Mouse (Mus musculus): ENCODE results near the gene Best3. TPM values are rescaled to one million over a fixed set of nuclear protein-coding genes. Genes with fewer than 3 reads are reported as not detected.

Best3 gene
- 0.59 TPM in 1 of 2 replicates, not detected in the other for polyA plus RNA-seq (2015; fragmentation: Nextera tagmentation; extraction: Ambion mirVana)

DNA sequence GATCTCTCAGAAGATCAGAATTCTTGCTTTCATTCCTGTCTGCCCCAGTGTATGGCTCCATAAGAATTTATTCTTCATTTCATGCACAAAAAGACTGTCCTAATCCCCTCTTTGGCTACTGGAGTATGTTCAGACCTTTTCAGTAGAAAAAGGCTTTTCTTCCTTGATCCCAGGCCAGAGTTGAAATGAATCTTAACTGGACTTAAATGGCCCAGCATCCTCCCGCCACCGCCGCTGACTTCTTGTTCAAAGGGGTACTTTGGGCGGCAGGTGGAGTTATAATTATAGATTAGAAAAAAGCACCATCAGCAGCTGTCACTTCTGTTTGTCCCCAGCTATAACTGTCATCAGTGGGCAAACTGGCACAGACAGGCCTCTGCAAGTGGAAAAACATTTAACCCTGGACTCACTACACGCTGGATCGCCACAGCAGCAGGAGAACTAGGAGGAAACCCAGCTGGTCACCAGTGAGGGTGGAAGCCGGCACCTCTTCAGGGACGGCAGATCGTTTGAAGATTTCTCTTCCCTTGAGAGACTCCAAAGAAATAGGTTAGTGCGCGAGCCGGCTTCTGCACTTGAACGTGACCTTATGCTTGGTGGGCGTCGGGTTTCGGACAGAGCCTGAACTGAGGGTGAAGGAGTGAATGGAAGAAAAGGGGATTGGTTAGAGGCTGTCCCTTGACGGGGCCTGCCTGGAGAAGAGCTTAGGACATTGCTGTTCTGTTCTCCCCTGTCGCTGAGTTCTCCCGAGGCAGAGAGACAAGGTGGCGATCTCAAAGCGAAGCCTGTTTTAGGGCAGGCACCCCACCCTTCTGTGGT lies at the start of gene Best3:
Best3 (plus strand) TSS at position 51 of the 819 bp plus-strand sequence.
- peaks cover 8% of the 10 kb centered on the region for H3K4me1 ChIP-seq (ENCODE audit: control insufficient read depth, insufficient read depth, low read length)
- H3K9ac ChIP-seq (ENCODE audit: low read length): no peak within 1 kb of the TSS
- no peaks in the 10 kb centered on the region for H3K36me3 ChIP-seq (ENCODE audit: control insufficient read depth, insufficient read depth, low read length)
- no peak within 1 kb of the TSS for H3K27ac ChIP-seq (ENCODE audit: low read length)
- WGBS: 33% methylated on average over 21 of the region's 21 CpGs
- H3K27me3 ChIP-seq (ENCODE audit: control insufficient read depth, insufficient read depth, low read length): no peaks in the 10 kb centered on the region
- no peaks in the 10 kb centered on the region for H3K9me3 ChIP-seq (replicated peaks; ENCODE audit: control insufficient read depth, low read length)
- ATAC-seq (ENCODE audit: insufficient read depth, low FRiP score): no peak
- no peak within 1 kb of the TSS for H3K4me3 ChIP-seq (replicated peaks; ENCODE audit: low read length)
- H3K4me2 ChIP-seq (ENCODE audit: low read depth, low read length): peak within 1 kb of the TSS; percentile 33; the same call in 1 of the 2 replicates

DNA sequence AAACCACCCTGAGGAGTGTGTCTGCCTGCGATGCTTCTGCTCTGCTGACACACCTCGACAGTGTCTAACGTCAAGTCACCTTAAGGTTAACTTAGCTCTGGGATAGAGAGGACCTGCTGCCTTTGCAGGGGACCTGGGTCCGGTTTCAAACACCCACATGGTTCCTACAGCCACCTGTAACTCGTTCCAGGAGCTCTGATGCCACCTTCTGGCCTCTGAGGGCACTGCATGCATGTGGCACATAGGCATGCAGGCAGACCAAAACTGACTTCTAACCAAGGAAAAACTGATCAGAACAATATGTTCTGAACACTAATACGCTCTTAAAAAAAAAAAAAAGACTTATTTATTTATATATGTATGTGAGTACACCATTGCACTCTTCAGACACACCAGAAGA lies 43.1 kb upstream of the Best3 start:
- ATAC-seq (ENCODE audit: insufficient read depth, low FRiP score): no peak
- Histone ChIP-seq H3K27ac (ENCODE audit: low read length) (no peak overlapping the region), H3K9me3 (replicated peaks; ENCODE audit: control insufficient read depth, low read length) (no peaks in the 10 kb centered on the region), H3K27me3 (ENCODE audit: control insufficient read depth, insufficient read depth, low read length) (no peaks in the 10 kb centered on the region), H3K4me2 (ENCODE audit: low read depth, low read length) (no peak overlapping the region), H3K36me3 (ENCODE audit: control insufficient read depth, insufficient read depth, low read length) (peaks cover 10% of the 10 kb centered on the region; the same call in 1 of the 2 replicates), H3K9ac (ENCODE audit: low read length) (no peak overlapping the region), H3K4me3 (replicated peaks; ENCODE audit: low read length) (no peak overlapping the region), H3K4me1 (ENCODE audit: control insufficient read depth, insufficient read depth, low read length) (peaks cover 4% of the 10 kb centered on the region; the same call in 1 of the 2 replicates)
- WGBS: 88% methylated on average over 6 of the region's 6 CpGs

DNA sequence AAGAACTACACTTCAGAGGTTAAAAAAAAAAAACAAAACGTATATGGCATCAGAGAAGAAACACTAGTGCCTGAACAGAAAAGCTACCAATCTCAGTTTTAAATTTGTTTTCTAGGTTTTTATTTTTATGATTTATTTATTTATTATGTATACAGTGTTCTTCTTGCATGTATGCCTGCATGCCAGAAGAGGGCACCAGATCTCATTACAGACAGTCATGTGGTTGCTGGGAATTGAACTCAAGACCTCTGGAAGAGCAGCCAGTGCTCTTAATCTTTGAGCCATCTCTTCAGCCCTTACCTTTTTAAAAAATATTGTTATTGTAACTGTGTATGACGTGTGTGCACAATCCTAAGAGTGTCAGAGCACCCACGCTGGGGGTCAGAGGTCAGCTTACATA lies 42.0 kb upstream of the Best3 start:
- H3K27ac ChIP-seq (ENCODE audit: low read length): no peak overlapping the region
- ATAC-seq (ENCODE audit: insufficient read depth, low FRiP score): no peak
- H3K4me3 ChIP-seq (replicated peaks; ENCODE audit: low read length): no peak overlapping the region
- H3K9ac ChIP-seq (ENCODE audit: low read length): no peak overlapping the region
- H3K4me1 ChIP-seq (ENCODE audit: control insufficient read depth, insufficient read depth, low read length): peaks cover 8% of the 10 kb centered on the region; the same call in 1 of the 2 replicates
- H3K27me3 ChIP-seq (ENCODE audit: control insufficient read depth, insufficient read depth, low read length): no peaks in the 10 kb centered on the region
- 78% methylated on average over 3 of the region's 3 CpGs for WGBS
- H3K9me3 ChIP-seq (replicated peaks; ENCODE audit: control insufficient read depth, low read length): no peaks in the 10 kb centered on the region
- 0 out of 2 replicates have a peak, but pooled peaks cover under 1% of the 10 kb centered on the region for H3K36me3 ChIP-seq (ENCODE audit: control insufficient read depth, insufficient read depth, low read length)
- H3K4me2 ChIP-seq (ENCODE audit: low read depth, low read length): no peak overlapping the region

DNA sequence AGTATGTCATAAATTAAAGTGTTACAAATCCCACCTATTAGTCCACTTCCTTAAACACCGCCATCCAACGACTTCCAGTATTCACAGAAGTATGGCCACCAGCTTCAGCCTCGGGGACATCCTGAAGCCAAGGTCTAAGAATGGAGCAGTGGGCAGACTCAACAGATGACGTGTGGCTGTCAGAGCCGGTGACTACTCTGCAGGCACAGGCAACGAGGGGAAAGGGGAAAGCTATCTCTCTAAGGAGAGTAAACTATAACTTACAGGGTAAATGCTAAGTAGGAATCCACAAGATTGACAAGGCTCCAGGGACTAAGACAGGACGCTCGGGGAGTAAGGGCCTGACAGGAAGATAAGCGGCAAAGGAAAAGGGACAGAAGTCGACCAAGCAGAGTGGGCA lies 41.2 kb upstream of the Best3 start:
- Histone ChIP-seq H3K4me3 (replicated peaks; ENCODE audit: low read length) (no peak overlapping the region), H3K36me3 (ENCODE audit: control insufficient read depth, insufficient read depth, low read length) (no peaks in the 10 kb centered on the region), H3K4me2 (ENCODE audit: low read depth, low read length) (no peak overlapping the region), H3K4me1 (ENCODE audit: control insufficient read depth, insufficient read depth, low read length) (peaks cover 12% of the 10 kb centered on the region; the same call in 1 of the 2 replicates), H3K9me3 (replicated peaks; ENCODE audit: control insufficient read depth, low read length) (no peaks in the 10 kb centered on the region), H3K27ac (ENCODE audit: low read length) (no peak overlapping the region), H3K9ac (ENCODE audit: low read length) (no peak overlapping the region), H3K27me3 (ENCODE audit: control insufficient read depth, insufficient read depth, low read length) (no peaks in the 10 kb centered on the region)
- no peak for ATAC-seq (ENCODE audit: insufficient read depth, low FRiP score)
- WGBS: 67% methylated on average over 10 of the region's 10 CpGs

DNA sequence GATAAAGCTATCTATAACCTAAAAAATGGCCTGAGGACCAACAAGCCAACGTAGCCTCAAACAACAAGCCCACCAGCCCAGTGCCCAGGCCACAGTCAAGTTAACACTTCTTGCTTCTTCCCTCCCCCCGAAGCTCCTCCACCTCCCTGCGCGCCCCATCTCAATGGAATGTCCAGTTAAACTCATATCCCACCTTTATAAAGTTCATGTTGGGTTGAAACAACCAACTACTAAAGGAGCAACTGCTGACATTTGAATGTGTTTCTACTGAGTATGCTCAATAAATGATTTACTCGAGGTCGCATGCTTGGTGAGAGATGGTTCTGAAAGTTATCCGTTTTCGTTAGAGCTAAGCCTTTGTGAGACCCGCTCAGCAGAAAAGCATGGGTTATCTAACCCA lies 37.7 kb upstream of the Best3 start:
- H3K4me2 ChIP-seq (ENCODE audit: low read depth, low read length): peak overlapping the region; percentile 82
- WGBS: 63% methylated on average over 9 of the region's 9 CpGs
- H3K27me3 ChIP-seq (ENCODE audit: control insufficient read depth, insufficient read depth, low read length): no peaks in the 10 kb centered on the region

DNA sequence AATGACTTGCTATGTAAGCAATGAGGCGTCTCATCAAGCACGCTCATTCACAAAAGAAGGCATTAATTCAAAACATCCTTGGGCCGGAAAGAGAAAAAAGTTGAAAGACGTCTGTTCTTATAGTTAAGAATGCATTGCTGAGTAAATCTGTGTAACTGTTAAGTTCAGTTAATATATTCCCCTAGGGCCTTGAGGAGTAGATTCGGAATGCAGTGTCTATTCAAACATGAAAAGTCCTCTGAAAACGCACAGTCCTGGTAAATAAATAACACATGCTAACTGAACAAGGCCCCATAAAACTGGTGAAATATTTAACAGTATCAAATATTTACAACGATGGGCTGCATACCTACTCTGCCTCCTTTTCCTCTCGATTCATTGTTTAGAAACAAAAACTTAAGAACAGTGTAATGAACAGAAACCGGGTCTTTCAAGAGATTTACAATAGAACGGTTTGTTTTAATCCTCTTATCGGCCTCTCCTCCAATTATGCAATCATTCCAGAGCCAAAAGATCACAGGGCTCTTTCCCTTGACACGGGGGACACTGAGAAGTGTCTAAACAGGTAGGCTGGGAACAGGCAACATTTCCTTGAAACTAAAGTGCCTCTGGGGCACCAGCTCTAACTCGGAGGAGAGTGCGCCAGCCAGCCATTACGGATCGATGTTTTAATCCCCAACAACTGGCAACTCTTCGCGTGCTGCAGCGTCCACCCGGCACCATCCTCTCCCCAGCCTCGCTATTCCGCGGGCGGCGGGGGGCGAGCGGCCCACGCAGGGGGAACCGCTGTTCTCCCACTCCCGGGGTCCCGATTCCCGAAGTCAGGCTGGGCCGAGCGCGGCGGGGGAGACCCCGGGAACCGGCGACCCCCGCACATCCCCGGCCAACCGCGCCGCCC lies 36.8 kb upstream of the Best3 start:
- 4% methylated on average over 38 of the region's 44 CpGs for whole genome bisulfite sequencing
- H3K36me3 ChIP-seq (ENCODE audit: control insufficient read depth, insufficient read depth, low read length): no peaks in the 10 kb centered on the region
- peak overlapping the region; percentile 82 for H3K27ac ChIP-seq (ENCODE audit: low read length)
- H3K27me3 ChIP-seq (ENCODE audit: control insufficient read depth, insufficient read depth, low read length): no peaks in the 10 kb centered on the region
- ATAC-seq (ENCODE audit: insufficient read depth, low FRiP score): no peak; the same call in 1 of the 2 replicates
- H3K4me2 ChIP-seq (ENCODE audit: low read depth, low read length): peak overlapping the region; percentile 82
- H3K4me1 ChIP-seq (ENCODE audit: control insufficient read depth, insufficient read depth, low read length): peaks cover 12% of the 10 kb centered on the region; the same call in 1 of the 2 replicates
- H3K4me3 ChIP-seq (replicated peaks; ENCODE audit: low read length): peak overlapping the region; percentile 76
- H3K9ac ChIP-seq (ENCODE audit: low read length): peak overlapping the region; percentile 85
- H3K9me3 ChIP-seq (replicated peaks; ENCODE audit: control insufficient read depth, low read length): no peaks in the 10 kb centered on the region

More for the DNA sequence above, 37.7 kb upstream of the Best3 start:
- H3K4me1 ChIP-seq (ENCODE audit: control insufficient read depth, insufficient read depth, low read length): peaks cover 12% of the 10 kb centered on the region; the same call in 1 of the 2 replicates
- H3K36me3 ChIP-seq (ENCODE audit: control insufficient read depth, insufficient read depth, low read length): no peaks in the 10 kb centered on the region
- no peak overlapping the region for H3K9ac ChIP-seq (ENCODE audit: low read length)
- no peaks in the 10 kb centered on the region for H3K9me3 ChIP-seq (replicated peaks; ENCODE audit: control insufficient read depth, low read length)
- H3K4me3 ChIP-seq (replicated peaks; ENCODE audit: low read length): peak overlapping the region; percentile 76; the same call in 1 of the 2 replicates
- no peak overlapping the region for H3K27ac ChIP-seq (ENCODE audit: low read length)
- ATAC-seq (ENCODE audit: insufficient read depth, low FRiP score): no peak

DNA sequence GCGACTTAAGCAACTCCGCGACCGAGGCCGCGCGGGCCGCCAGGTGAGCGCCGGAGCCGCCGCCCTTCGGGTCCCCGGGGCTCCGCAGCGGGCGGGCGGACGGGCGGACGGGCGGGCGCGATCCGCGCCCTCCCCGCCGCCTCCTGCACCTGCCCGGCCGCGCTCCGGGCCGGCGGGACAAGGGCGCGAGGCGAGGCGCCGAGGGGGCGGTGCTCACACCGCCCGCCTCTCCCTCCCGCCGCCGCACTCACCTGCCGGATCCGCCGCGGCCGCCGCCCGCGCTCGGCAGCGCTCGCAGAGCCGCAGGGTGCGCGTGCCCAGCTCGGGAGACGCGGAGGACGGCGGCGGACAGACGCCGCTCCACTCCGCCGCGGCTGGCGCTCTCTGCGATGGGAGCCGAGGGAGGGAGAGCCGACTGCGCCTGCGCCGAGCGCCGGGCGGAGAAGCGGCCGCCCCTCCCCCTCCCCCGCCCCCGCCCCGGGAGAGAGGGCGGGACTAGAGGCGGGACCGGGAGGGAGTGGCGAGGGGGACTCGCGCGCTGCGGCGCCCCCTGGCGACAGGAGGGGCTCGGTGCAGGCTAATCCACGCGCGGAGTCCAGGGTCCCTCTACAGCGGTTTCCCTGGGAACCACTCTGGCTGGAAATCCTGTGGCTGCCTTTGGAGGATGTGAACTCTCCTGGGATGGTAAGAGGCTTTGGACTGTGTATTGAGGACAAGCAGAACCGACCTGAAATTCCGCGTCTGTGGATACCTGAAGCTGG lies 35.9 kb upstream of the Best3 start, which contains the start of gene Rab3ip:
Rab3ip (minus strand) TSS at position 761 of the 761 bp plus-strand sequence.
- H3K4me2 ChIP-seq (ENCODE audit: low read depth, low read length): peak within 1 kb of the TSS; percentile 82
- no peaks in the 10 kb centered on the region for H3K9me3 ChIP-seq (replicated peaks; ENCODE audit: control insufficient read depth, low read length)
- peaks cover 12% of the 10 kb centered on the region; the same call in 1 of the 2 replicates for H3K4me1 ChIP-seq (ENCODE audit: control insufficient read depth, insufficient read depth, low read length)
- H3K27ac ChIP-seq (ENCODE audit: low read length): peak within 1 kb of the TSS; percentile 82
- H3K36me3 ChIP-seq (ENCODE audit: control insufficient read depth, insufficient read depth, low read length): no peaks in the 10 kb centered on the region
- H3K27me3 ChIP-seq (ENCODE audit: control insufficient read depth, insufficient read depth, low read length): no peaks in the 10 kb centered on the region
- ATAC-seq (ENCODE audit: insufficient read depth, low FRiP score): peak; percentile 92
- peak within 1 kb of the TSS; percentile 76 for H3K4me3 ChIP-seq (replicated peaks; ENCODE audit: low read length)
- under 1% methylated on average over 56 of the region's 103 CpGs for WGBS
- peak within 1 kb of the TSS; percentile 85 for H3K9ac ChIP-seq (ENCODE audit: low read length)

DNA sequence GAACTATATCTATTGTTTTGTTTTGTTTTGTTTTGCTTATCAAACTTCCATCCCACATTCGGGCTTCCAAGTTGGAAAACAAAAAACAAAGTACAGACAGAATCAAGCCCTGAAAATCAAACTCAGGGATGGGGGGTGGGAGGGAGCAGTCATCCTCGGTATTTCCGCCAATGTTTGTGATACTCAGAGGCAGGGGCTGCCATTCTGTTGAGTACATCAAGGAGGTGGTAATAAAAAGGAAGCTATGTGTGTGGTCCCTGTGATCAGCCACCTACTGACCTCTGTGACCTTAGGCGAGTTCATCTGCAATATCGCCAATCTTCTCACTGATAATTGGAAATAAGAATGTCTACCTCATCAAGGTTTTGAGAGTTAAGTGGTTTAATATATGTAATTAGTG lies 35.2 kb upstream of the Best3 start:
- H3K4me3 ChIP-seq (replicated peaks; ENCODE audit: low read length): peak overlapping the region; percentile 76
- peaks cover 12% of the 10 kb centered on the region; the same call in 1 of the 2 replicates for H3K4me1 ChIP-seq (ENCODE audit: control insufficient read depth, insufficient read depth, low read length)
- no peaks in the 10 kb centered on the region for H3K36me3 ChIP-seq (ENCODE audit: control insufficient read depth, insufficient read depth, low read length)
- H3K9me3 ChIP-seq (replicated peaks; ENCODE audit: control insufficient read depth, low read length): no peaks in the 10 kb centered on the region
- H3K9ac ChIP-seq (ENCODE audit: low read length): peak overlapping the region; percentile 24
- no peak for ATAC-seq (ENCODE audit: insufficient read depth, low FRiP score)
- H3K4me2 ChIP-seq (ENCODE audit: low read depth, low read length): peak overlapping the region; percentile 63
- no peak overlapping the region for H3K27ac ChIP-seq (ENCODE audit: low read length)
- no peaks in the 10 kb centered on the region for H3K27me3 ChIP-seq (ENCODE audit: control insufficient read depth, insufficient read depth, low read length)
- WGBS: 21% methylated on average over 5 of the region's 5 CpGs
